In the genomic region with DNA sequence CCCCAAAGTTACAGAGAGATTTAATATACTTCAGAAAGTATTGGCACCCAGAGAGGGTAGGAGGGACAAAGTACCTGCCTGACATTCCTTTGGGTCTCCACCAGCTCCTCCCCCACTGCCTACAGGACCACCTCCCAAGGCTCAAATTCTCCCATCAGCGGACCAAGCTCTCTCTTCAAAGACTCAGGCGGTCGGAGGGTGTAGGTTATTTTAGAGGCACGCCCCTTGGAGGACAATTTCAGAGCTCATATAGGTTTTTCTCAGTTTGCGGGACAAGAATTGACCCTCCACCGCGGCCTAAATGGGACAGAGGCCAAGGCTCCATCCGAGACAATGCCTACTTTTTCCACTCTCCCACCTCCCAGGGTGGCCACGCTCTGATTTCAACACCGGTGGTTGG, we compare ENCODE assay signal across 11 mouse cellular contexts. TPM values are rescaled to one million over a fixed set of nuclear protein-coding genes. Genes with fewer than 3 reads are reported as not detected.
DNase-seq lines count a peak whose midpoint lies in the region; ATAC-seq and TF ChIP-seq lines count a peak whose summit lies in the region.
"Had no signal": no experiment of that assay in that cellular context is flagged by ENCODE, and none has a peak within 500 bp of the region (broad histone marks: within the 10 kb centered on the region; RNA-seq: fewer than 3 reads in every experiment).

No protein-coding gene starts in this region.

- H3K4me3 ChIP-seq in embryonic facial prominence, embryonic 12.5 days, result no peak overlapping the region
- no peak overlapping the region for H3K4me3 ChIP-seq in embryonic facial prominence, embryonic 10.5 days
- 0 out of 2 replicates have a peak overlapping the region, but pooled peaks have one; percentile 14 for H3K4me3 ChIP-seq in embryonic facial prominence, embryonic 14.5 days (ENCODE audit: low read depth, low read length)
- peak overlapping the region; percentile 66 for H3K4me3 ChIP-seq in hindbrain, embryonic 13.5 days
- H3K4me3 ChIP-seq in midbrain, postnatal 0 days (ENCODE audit: low read depth, low read length), result peak overlapping the region; percentile 78

- no peaks in the 10 kb centered on the region for H3K36me3 ChIP-seq in embryonic facial prominence, embryonic 12.5 days
- no peaks in the 10 kb centered on the region for H3K36me3 ChIP-seq in embryonic facial prominence, embryonic 10.5 days (replicated peaks)
- H3K36me3 ChIP-seq in embryonic facial prominence, embryonic 14.5 days (ENCODE audit: control insufficient read depth, insufficient read depth, low read length), result no peaks in the 10 kb centered on the region
- no peaks in the 10 kb centered on the region for H3K36me3 ChIP-seq in hindbrain, embryonic 13.5 days
- H3K36me3 ChIP-seq in midbrain, postnatal 0 days (ENCODE audit: insufficient read depth, low read length), result no peaks in the 10 kb centered on the region

- no peak overlapping the region for H3K9ac ChIP-seq in embryonic facial prominence, embryonic 12.5 days
- H3K9ac ChIP-seq in embryonic facial prominence, embryonic 14.5 days (ENCODE audit: low read depth, low read length), result no peak overlapping the region
- no peak overlapping the region for H3K9ac ChIP-seq in hindbrain, embryonic 13.5 days
- H3K9ac ChIP-seq in midbrain, postnatal 0 days (replicated peaks; ENCODE audit: low read length, poor library complexity, severe bottlenecking), result peak overlapping the region; percentile 75

- H3K27ac ChIP-seq in embryonic facial prominence, embryonic 12.5 days, result no peak overlapping the region
- no peak overlapping the region for H3K27ac ChIP-seq in embryonic facial prominence, embryonic 10.5 days (replicated peaks)
- no peak overlapping the region for H3K27ac ChIP-seq in embryonic facial prominence, embryonic 14.5 days (replicated peaks; ENCODE audit: low read depth, low read length)
- H3K27ac ChIP-seq in hindbrain, embryonic 13.5 days, result no peak overlapping the region
- H3K27ac ChIP-seq in midbrain, postnatal 0 days (ENCODE audit: low read depth, low read length), result no peak overlapping the region

- H3K4me2 ChIP-seq in embryonic facial prominence, embryonic 12.5 days (replicated peaks), result 0 out of 2 replicates have a peak overlapping the region, but pooled peaks have one; percentile 5
- H3K4me2 ChIP-seq in embryonic facial prominence, embryonic 14.5 days (ENCODE audit: low read depth, low read length), result no peak overlapping the region
- peak overlapping the region; percentile 90 for H3K4me2 ChIP-seq in hindbrain, embryonic 13.5 days
- H3K4me2 ChIP-seq in midbrain, postnatal 0 days (ENCODE audit: low read depth, low read length, poor library complexity, severe bottlenecking), result peak overlapping the region; percentile 75

- H3K9me3 ChIP-seq in embryonic facial prominence, embryonic 12.5 days, result no peaks in the 10 kb centered on the region
- no peaks in the 10 kb centered on the region for H3K9me3 ChIP-seq in embryonic facial prominence, embryonic 10.5 days
- H3K9me3 ChIP-seq in embryonic facial prominence, embryonic 14.5 days (ENCODE audit: control insufficient read depth, low read length), result no peaks in the 10 kb centered on the region
- H3K9me3 ChIP-seq in hindbrain, embryonic 13.5 days, result no peaks in the 10 kb centered on the region
- no peaks in the 10 kb centered on the region for H3K9me3 ChIP-seq in midbrain, postnatal 0 days (ENCODE audit: low read length)

- ATAC-seq in embryonic facial prominence, embryonic 12.5 days (ENCODE audit: insufficient number of reproducible peaks, insufficient read depth, low FRiP score, low TSS enrichment), result no peak
- ATAC-seq in embryonic facial prominence, embryonic 14.5 days (ENCODE audit: low read depth), result no peak
- ATAC-seq in hindbrain, embryonic 13.5 days (ENCODE audit: low FRiP score), result no peak
- ATAC-seq in midbrain, postnatal 0 days (ENCODE audit: low FRiP score), result no peak
- ATAC-seq in erythroblast, adult 5-6 weeks (replicated peaks; ENCODE audit: low FRiP score, poor library complexity, severe bottlenecking), result no peak

- DNase-seq in embryonic facial prominence, embryonic 10.5 days (ENCODE audit: low spot score), result no peak
- no peak for DNase-seq in embryonic facial prominence, embryonic 14.5 days (ENCODE audit: low spot score)
- no peak for DNase-seq in midbrain, postnatal 0 days (ENCODE audit: low spot score)
- DNase-seq in heart, adult 11 months, result no peak
- DNase-seq in urinary bladder, postnatal 36 days (ENCODE audit: low spot score in 2 of 2), result no peak
- DNase-seq: kidney, adult 9 months; liver; thymus, postnatal 25 days had no signal

- WGBS in embryonic facial prominence, embryonic 12.5 days, result 4% methylated on average over 10 of the region's 10 CpGs
- 1% methylated on average over 10 of the region's 10 CpGs for WGBS in embryonic facial prominence, embryonic 10.5 days
- WGBS in embryonic facial prominence, embryonic 14.5 days, result 2% methylated on average over 10 of the region's 10 CpGs
- 3% methylated on average over 10 of the region's 10 CpGs for WGBS in hindbrain, embryonic 13.5 days
- WGBS in midbrain, postnatal 0 days, result 3% methylated on average over 10 of the region's 10 CpGs

- H3K27me3 ChIP-seq in embryonic facial prominence, embryonic 12.5 days, result peaks cover 84% of the 10 kb centered on the region
- peaks cover 99% of the 10 kb centered on the region for H3K27me3 ChIP-seq in embryonic facial prominence, embryonic 10.5 days (replicated peaks; ENCODE audit: low read depth, poor library complexity, severe bottlenecking)
- peaks cover 85% of the 10 kb centered on the region for H3K27me3 ChIP-seq in embryonic facial prominence, embryonic 14.5 days (replicated peaks; ENCODE audit: control insufficient read depth, insufficient read depth, low read length)
- peaks cover 85% of the 10 kb centered on the region for H3K27me3 ChIP-seq in hindbrain, embryonic 13.5 days
- 0 out of 2 replicates have a peak, but pooled peaks cover 4% of the 10 kb centered on the region for H3K27me3 ChIP-seq in midbrain, postnatal 0 days (ENCODE audit: insufficient read depth, low read length)

- peaks cover 20% of the 10 kb centered on the region for H3K4me1 ChIP-seq in embryonic facial prominence, embryonic 12.5 days
- H3K4me1 ChIP-seq in embryonic facial prominence, embryonic 10.5 days, result peaks cover 48% of the 10 kb centered on the region
- no peaks in the 10 kb centered on the region for H3K4me1 ChIP-seq in embryonic facial prominence, embryonic 14.5 days (ENCODE audit: control insufficient read depth, insufficient read depth, low read length)
- peaks cover 64% of the 10 kb centered on the region for H3K4me1 ChIP-seq in hindbrain, embryonic 13.5 days (replicated peaks)
- H3K4me1 ChIP-seq in midbrain, postnatal 0 days (ENCODE audit: insufficient read depth, low read length), result peaks cover 10% of the 10 kb centered on the region; the same call in 1 of the 2 replicates

- no peak for TF ChIP-seq CTCF in midbrain, postnatal 0 days (IDR thresholded peaks at IDR 0.05)

RNA-seq across cellular contexts. Expression of a gene that starts 1.7 kb away (rescaled TPM):
- polyA plus RNA-seq in embryonic facial prominence, embryonic 12.5 days (2016; fragmentation: Nextera tagmentation; extraction: Ambion mirVana), result 2.9 and 3.9 TPM in 2 replicates
- 2.0 and 2.2 TPM in 2 replicates for polyA plus RNA-seq in embryonic facial prominence, embryonic 10.5 days (2016; fragmentation: Nextera tagmentation; extraction: Ambion mirVana)
- polyA plus RNA-seq in embryonic facial prominence, embryonic 14.5 days (2014; fragmentation: Nextera tagmentation; extraction: Ambion mirVana), result 1.7 and 2.8 TPM in 2 replicates
- 45.4 and 46.4 TPM in 2 replicates for polyA plus RNA-seq in hindbrain, embryonic 13.5 days (2015; fragmentation: Nextera tagmentation; extraction: Ambion mirVana)
- 115 and 145 TPM in 2 replicates for total RNA-seq in midbrain, postnatal 0 days (2014; rRNA removed)
- polyA plus RNA-seq in midbrain, postnatal 0 days (2015; fragmentation: Nextera tagmentation; extraction: Ambion mirVana), result 146 TPM in 2 replicates
- total RNA-seq in erythroblast, adult 5-6 weeks (2015; ENCODE audit: low replicate concordance), result not detected in 2 replicates
- not detected in 2 replicates for total RNA-seq in erythroblast, adult 5-6 weeks (2017; ENCODE audit: low replicate concordance)

Comparison
In these comparisons a context has a peak if more than half of its experiments do, and no peak if none do; other contexts are left out.
1. H3K4me3 ChIP-seq: peak in embryonic facial prominence, embryonic 14.5 days (single experiment), hindbrain, embryonic 13.5 days (single experiment) and midbrain, postnatal 0 days (single experiment); none in embryonic facial prominence, embryonic 12.5 days (single experiment) and embryonic facial prominence, embryonic 10.5 days (single experiment).